Mouse (Mus musculus): Measurements from ENCODE around the gene Ksr2. TPM values are rescaled to one million over a fixed set of nuclear protein-coding genes. Genes with fewer than 3 reads are reported as not detected.

Ksr2 gene
- polyA plus RNA-seq, 1 experiment from 2014 or later = 2.1 TPM

DNA sequence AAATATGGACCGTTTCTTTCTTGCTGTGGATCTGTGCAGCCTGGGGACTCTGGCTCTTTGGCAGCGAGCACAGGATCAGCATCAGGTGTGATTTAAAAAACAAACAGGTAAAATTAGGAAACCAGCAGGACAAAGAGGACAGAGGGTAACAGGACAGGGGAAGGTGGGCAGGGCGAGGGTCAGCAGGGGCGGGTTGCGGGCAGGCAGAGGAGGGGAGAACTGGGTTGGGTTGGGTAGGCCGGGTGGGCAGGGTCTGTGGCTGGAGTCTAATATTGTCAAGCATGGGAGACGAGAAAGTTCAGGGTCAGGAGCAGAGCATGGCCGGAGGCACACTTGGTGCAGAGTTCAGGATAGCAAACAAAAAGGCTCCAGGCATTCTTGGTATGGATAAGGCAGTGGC is 43.8 kb downstream of the Ksr2 start:
- Histone ChIP-seq H3K27me3 (ENCODE audit: insufficient read depth, poor library complexity, severe bottlenecking) (no peaks in the 10 kb centered on the region), H3K4me3 (0 out of 2 replicates have a peak overlapping the region, but pooled peaks have one; percentile 16), H3K9me3 (0 out of 2 replicates have a peak, but pooled peaks cover 8% of the 10 kb centered on the region), H3K4me1 (replicated peaks) (peaks cover 44% of the 10 kb centered on the region), H3K27ac (peak overlapping the region; percentile 69), H3K36me3 (no peaks in the 10 kb centered on the region)
- 61% methylated on average over 8 of the region's 8 CpGs for WGBS
- DNase-seq (ENCODE audit: low spot score) = peak; percentile 16

- peaks cover 44% of the 10 kb centered on the region for H3K4me1 ChIP-seq (replicated peaks)
- no peak for DNase-seq (ENCODE audit: low spot score)
- no peaks in the 10 kb centered on the region for H3K36me3 ChIP-seq
- H3K27me3 ChIP-seq (ENCODE audit: insufficient read depth, poor library complexity, severe bottlenecking) = no peaks in the 10 kb centered on the region
- H3K27ac ChIP-seq = no peak overlapping the region; the same call in 1 of the 2 replicates
- 0 out of 2 replicates have a peak, but pooled peaks cover 8% of the 10 kb centered on the region for H3K9me3 ChIP-seq
- no peak overlapping the region for H3K4me3 ChIP-seq
- 80% methylated on average over 9 of the region's 9 CpGs for WGBS
Observed at GRCm38 (mm10) chr5:117458899-117459298, 45.1 kb downstream of the Ksr2 start.

DNA sequence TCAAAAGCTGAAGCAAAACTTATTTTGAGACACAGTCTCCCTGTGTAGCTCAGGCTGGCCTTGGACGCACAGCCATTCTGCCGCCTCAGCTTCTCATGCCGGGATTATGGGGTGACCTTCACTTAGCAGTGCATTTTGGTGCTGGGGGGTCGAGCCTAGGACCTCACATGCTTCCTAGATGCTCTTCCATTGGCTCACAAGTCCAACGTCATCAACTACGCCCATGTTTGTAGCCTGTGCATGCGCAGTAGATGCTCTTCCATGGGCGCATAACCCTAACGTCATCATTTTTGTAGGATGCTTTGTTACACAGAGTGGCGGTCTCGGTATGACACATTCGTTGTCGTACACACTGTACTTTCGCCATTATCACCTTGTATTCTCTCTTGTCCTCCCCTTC is 46.5 kb downstream of the Ksr2 start:
- 0 out of 2 replicates have a peak, but pooled peaks cover 8% of the 10 kb centered on the region for H3K9me3 ChIP-seq
- H3K4me1 ChIP-seq (replicated peaks) = peaks cover 40% of the 10 kb centered on the region
- no peaks in the 10 kb centered on the region for H3K36me3 ChIP-seq
- 95% methylated on average over 14 of the region's 14 CpGs for WGBS
- DNase-seq (ENCODE audit: low spot score) = no peak
- H3K27ac ChIP-seq = no peak overlapping the region
- H3K4me3 ChIP-seq = no peak overlapping the region
- no peaks in the 10 kb centered on the region for H3K27me3 ChIP-seq (ENCODE audit: insufficient read depth, poor library complexity, severe bottlenecking)

GRCm38 (mm10) chr5:117467052-117467451 is 53.3 kb downstream of the Ksr2 start:
- no peaks in the 10 kb centered on the region for H3K9me3 ChIP-seq
- H3K4me1 ChIP-seq (replicated peaks) = no peaks in the 10 kb centered on the region
- H3K27me3 ChIP-seq (ENCODE audit: insufficient read depth, poor library complexity, severe bottlenecking) = no peaks in the 10 kb centered on the region
- 88% methylated on average over 12 of the region's 12 CpGs for WGBS
- no peaks in the 10 kb centered on the region for H3K36me3 ChIP-seq
- H3K4me3 ChIP-seq = no peak overlapping the region
- no peak for DNase-seq (ENCODE audit: low spot score)
- H3K27ac ChIP-seq = no peak overlapping the region

GRCm38 (mm10) chr5:117468961-117469360 is 55.2 kb downstream of the Ksr2 start:
- Histone ChIP-seq H3K36me3 (no peaks in the 10 kb centered on the region), H3K9me3 (no peaks in the 10 kb centered on the region), H3K4me3 (no peak overlapping the region), H3K27me3 (ENCODE audit: insufficient read depth, poor library complexity, severe bottlenecking) (no peaks in the 10 kb centered on the region), H3K27ac (no peak overlapping the region), H3K4me1 (replicated peaks) (no peaks in the 10 kb centered on the region)
- 88% methylated on average over 4 of the region's 4 CpGs for WGBS
- DNase-seq (ENCODE audit: low spot score) = no peak

DNA sequence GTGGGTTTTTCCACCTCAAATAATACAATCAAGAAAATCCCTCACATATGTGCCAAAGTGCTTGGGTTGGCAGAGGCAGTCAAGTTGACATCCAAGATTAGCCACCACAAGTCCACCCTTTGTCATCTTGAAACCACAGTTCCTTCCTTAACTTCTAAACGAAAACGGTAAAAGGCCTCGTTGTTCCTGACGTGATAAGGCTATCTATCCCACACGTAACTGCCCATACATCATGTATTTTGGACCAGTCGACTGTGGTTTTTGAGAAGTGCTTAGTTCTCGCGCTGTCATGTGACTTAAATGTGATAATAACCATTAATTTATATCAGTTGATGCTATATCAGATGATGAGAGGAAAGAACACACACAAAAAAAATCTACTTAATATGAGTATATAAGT is 55.8 kb downstream of the Ksr2 start:
- no peak overlapping the region for H3K4me3 ChIP-seq
- no peak for DNase-seq (ENCODE audit: low spot score)
- 93% methylated on average over 8 of the region's 8 CpGs for WGBS
- no peaks in the 10 kb centered on the region for H3K27me3 ChIP-seq (ENCODE audit: insufficient read depth, poor library complexity, severe bottlenecking)
- no peaks in the 10 kb centered on the region for H3K4me1 ChIP-seq (replicated peaks)
- no peak overlapping the region for H3K27ac ChIP-seq
- no peaks in the 10 kb centered on the region for H3K36me3 ChIP-seq
- no peaks in the 10 kb centered on the region for H3K9me3 ChIP-seq

GRCm38 (mm10) chr5:117481162-117481561 is 67.4 kb downstream of the Ksr2 start:
- Histone ChIP-seq H3K9me3 (no peaks in the 10 kb centered on the region), H3K27me3 (ENCODE audit: insufficient read depth, poor library complexity, severe bottlenecking) (no peaks in the 10 kb centered on the region), H3K36me3 (no peaks in the 10 kb centered on the region), H3K4me3 (no peak overlapping the region), H3K27ac (no peak overlapping the region), H3K4me1 (replicated peaks) (peaks cover 21% of the 10 kb centered on the region)
- 91% methylated on average over 3 of the region's 3 CpGs for WGBS
- DNase-seq (ENCODE audit: low spot score) = no peak

DNA sequence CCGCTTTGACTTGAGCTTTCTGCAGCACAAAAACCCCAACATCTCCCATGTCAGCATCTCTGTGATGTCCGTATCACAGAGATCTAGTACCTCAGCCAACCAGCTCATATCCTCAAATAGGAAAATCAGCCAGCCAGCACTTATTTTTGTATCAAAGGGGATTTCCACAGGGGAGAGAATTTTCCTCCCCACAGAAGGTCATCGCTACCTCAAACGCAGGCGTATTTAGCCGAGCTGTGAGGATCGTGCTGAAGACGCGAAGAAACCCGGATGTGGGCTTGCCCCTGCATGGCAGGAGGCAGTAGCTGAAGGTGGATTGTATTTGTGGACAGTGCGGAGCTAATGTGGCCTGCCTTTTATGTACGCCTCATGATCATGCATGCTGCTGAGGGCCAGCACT is 67.8 kb downstream of the Ksr2 start:
- Histone ChIP-seq H3K4me3 (no peak overlapping the region), H3K36me3 (no peaks in the 10 kb centered on the region), H3K9me3 (no peaks in the 10 kb centered on the region), H3K27ac (no peak overlapping the region), H3K27me3 (ENCODE audit: insufficient read depth, poor library complexity, severe bottlenecking) (no peaks in the 10 kb centered on the region), H3K4me1 (replicated peaks) (peaks cover 23% of the 10 kb centered on the region)
- DNase-seq (ENCODE audit: low spot score) = no peak
- 83% methylated on average over 12 of the region's 12 CpGs for WGBS

DNA sequence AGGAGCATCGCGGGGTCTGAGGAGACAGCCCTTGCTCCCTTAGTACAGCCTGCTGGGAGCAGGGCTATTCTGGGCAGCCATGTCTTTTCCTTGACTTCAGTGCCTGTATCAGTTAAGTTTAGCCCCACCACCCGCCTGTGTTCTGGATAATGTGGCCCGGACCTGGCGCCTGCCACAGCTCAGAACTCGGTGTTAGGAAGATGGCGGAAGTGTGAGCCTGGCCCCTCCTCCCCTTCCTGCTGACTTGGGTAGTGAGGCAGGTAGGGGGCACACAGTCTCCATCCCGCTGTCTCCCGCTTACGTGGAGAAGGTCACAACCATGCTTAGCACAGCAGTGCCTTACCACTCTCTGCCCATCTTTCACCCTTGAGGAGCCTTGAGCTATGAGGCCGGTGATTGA is 68.2 kb downstream of the Ksr2 start:
- no peaks in the 10 kb centered on the region for H3K9me3 ChIP-seq
- H3K4me3 ChIP-seq = no peak overlapping the region
- DNase-seq (ENCODE audit: low spot score) = no peak
- H3K27me3 ChIP-seq (ENCODE audit: insufficient read depth, poor library complexity, severe bottlenecking) = no peaks in the 10 kb centered on the region
- WGBS = 81% methylated on average over 11 of the region's 11 CpGs
- H3K4me1 ChIP-seq (replicated peaks) = peaks cover 24% of the 10 kb centered on the region
- H3K36me3 ChIP-seq = no peaks in the 10 kb centered on the region
- H3K27ac ChIP-seq = no peak overlapping the region

DNA sequence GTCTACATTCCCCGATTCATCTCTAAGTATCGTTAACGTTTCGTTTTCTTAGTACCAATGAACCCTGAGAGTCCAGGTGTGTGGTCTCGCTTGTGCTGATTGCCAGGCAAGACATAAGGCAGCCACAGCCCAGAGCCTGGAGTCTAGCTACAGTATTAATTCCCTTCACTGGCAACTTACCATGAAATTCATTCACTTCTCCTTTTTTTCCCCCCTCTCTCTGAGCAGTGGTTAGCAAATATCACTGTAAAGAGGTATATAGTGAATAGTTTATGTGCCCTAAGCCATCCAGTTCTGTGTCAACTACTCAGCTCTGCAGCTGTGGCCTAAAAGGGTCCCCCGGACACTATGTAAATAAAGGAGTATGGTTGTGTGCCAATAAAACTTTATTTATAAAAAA is 71.6 kb downstream of the Ksr2 start:
- Histone ChIP-seq H3K27ac (no peak overlapping the region), H3K36me3 (no peaks in the 10 kb centered on the region), H3K4me1 (replicated peaks) (peaks cover 20% of the 10 kb centered on the region), H3K4me3 (no peak overlapping the region), H3K27me3 (ENCODE audit: insufficient read depth, poor library complexity, severe bottlenecking) (no peaks in the 10 kb centered on the region), H3K9me3 (no peaks in the 10 kb centered on the region)
- no peak for DNase-seq (ENCODE audit: low spot score)
- 89% methylated on average over 6 of the region's 6 CpGs for WGBS

- WGBS = 78% methylated on average over 7 of the region's 7 CpGs
- Histone ChIP-seq H3K27me3 (ENCODE audit: insufficient read depth, poor library complexity, severe bottlenecking) (no peaks in the 10 kb centered on the region), H3K4me1 (replicated peaks) (peaks cover 20% of the 10 kb centered on the region), H3K36me3 (no peaks in the 10 kb centered on the region), H3K4me3 (no peak overlapping the region), H3K27ac (no peak overlapping the region), H3K9me3 (no peaks in the 10 kb centered on the region)
- DNase-seq (ENCODE audit: low spot score) = no peak
Observed at GRCm38 (mm10) chr5:117486092-117486491, 72.3 kb downstream of the Ksr2 start.

DNA sequence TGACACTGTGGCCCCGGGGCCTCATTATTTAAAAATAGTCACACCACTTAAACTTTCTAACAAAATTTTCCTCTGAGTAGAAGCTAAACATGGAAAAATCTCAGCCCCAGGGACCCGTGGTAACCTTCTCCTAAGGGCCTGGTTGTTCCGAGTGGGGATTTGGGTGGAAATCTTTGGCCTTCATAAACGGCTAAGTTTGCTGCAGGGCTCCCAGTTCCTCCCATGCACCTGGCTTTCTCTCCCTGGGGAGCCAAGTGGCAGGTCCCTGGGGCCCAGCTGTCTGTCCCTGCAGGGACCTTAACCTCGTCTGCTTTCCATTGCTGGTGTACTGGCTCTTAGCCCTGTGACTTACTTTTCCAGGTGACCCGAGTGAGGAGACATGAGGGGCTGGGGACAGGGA is 74.4 kb downstream of the Ksr2 start:
- no peaks in the 10 kb centered on the region for H3K27me3 ChIP-seq (ENCODE audit: insufficient read depth, poor library complexity, severe bottlenecking)
- no peak overlapping the region for H3K4me3 ChIP-seq
- peaks cover 24% of the 10 kb centered on the region for H3K4me1 ChIP-seq (replicated peaks)
- no peaks in the 10 kb centered on the region for H3K9me3 ChIP-seq
- WGBS = 85% methylated on average over 6 of the region's 6 CpGs
- DNase-seq (ENCODE audit: low spot score) = no peak
- H3K27ac ChIP-seq = no peak overlapping the region
- H3K36me3 ChIP-seq = no peaks in the 10 kb centered on the region

- H3K4me3 ChIP-seq = no peak overlapping the region
- no peak for DNase-seq (ENCODE audit: low spot score)
- H3K9me3 ChIP-seq = no peaks in the 10 kb centered on the region
- no peaks in the 10 kb centered on the region for H3K36me3 ChIP-seq
- WGBS = 88% methylated on average over 16 of the region's 16 CpGs
- no peak overlapping the region for H3K27ac ChIP-seq
- no peaks in the 10 kb centered on the region for H3K27me3 ChIP-seq (ENCODE audit: insufficient read depth, poor library complexity, severe bottlenecking)
- H3K4me1 ChIP-seq (replicated peaks) = peaks cover 31% of the 10 kb centered on the region
Observed at GRCm38 (mm10) chr5:117488670-117489325, 75.0 kb downstream of the Ksr2 start.

Data from hindbrain, embryonic 10.5 days (tissue).